Mouse (Mus musculus) kidney, postnatal 10 days (tissue): ENCODE results near the gene Ate1.
A peak's percentile ranks its signal among the peaks of the same experiment; 100 is the strongest.
"Not testable (repeated sequence)": the region's sequence is repeated elsewhere in the genome, so short reads cannot be mapped to it uniquely, and the experiment has no call there.

Experiments
- DNase-seq: peaks from one replicate; pipeline ENCODE4 v3.0.0; 2021; ENCODE audit warnings: mixed read lengths

Gene Ate1

GRCm38 (mm10) chr7:130520812-130521422, 748 bp upstream of the Ate1 start:
- DNase-seq: peak; percentile 34

- DNase-seq: peak; percentile 99
These were observed 797 bp downstream of the Ate1 start for GRCm38 (mm10) chr7:130519096-130520048.

GRCm38 (mm10) chr7:130518213-130519095, 1.7 kb downstream of the Ate1 start:
- peak; percentile 32 for DNase-seq

- DNase-seq: no peak
These were observed 9.9 kb downstream of the Ate1 start for GRCm38 (mm10) chr7:130510243-130510642.

GRCm38 (mm10) chr7:130503006-130503405, 17.2 kb downstream of the Ate1 start:
- no peak for DNase-seq

- DNase-seq: no peak
These were observed 18.7 kb downstream of the Ate1 start for GRCm38 (mm10) chr7:130501499-130501898.

GRCm38 (mm10) chr7:130493346-130493745, 26.8 kb downstream of the Ate1 start:
- no peak for DNase-seq

- DNase-seq: no peak
These were observed 28.1 kb downstream of the Ate1 start for GRCm38 (mm10) chr7:130492026-130492425.

- not testable (repeated sequence) for DNase-seq
These were observed 41.2 kb downstream of the Ate1 start for GRCm38 (mm10) chr7:130479003-130479402.

- peak; percentile 59 for DNase-seq
These were observed 44.2 kb downstream of the Ate1 start for GRCm38 (mm10) chr7:130475970-130476369.

GRCm38 (mm10) chr7:130473881-130474280, 46.3 kb downstream of the Ate1 start:
- no peak for DNase-seq

- DNase-seq: no peak
These were observed 47.5 kb downstream of the Ate1 start for GRCm38 (mm10) chr7:130472683-130473082.

- no peak for DNase-seq
These were observed 49.1 kb downstream of the Ate1 start for GRCm38 (mm10) chr7:130471045-130471444.

- DNase-seq: no peak
These were observed 64.5 kb downstream of the Ate1 start for GRCm38 (mm10) chr7:130455587-130456246.

GRCm38 (mm10) chr7:130454226-130454625, 65.9 kb downstream of the Ate1 start:
- DNase-seq: no peak

GRCm38 (mm10) chr7:130435776-130436175, 84.4 kb downstream of the Ate1 start:
- no peak for DNase-seq

GRCm38 (mm10) chr7:130432141-130432540, 88.0 kb downstream of the Ate1 start:
- DNase-seq: no peak

- no peak for DNase-seq
These were observed 93.6 kb downstream of the Ate1 start for GRCm38 (mm10) chr7:130426586-130426985.

GRCm38 (mm10) chr7:130425991-130426390, 94.2 kb downstream of the Ate1 start:
- no peak for DNase-seq

GRCm38 (mm10) chr7:130419961-130420360, 100.2 kb downstream of the Ate1 start:
- DNase-seq: no peak

GRCm38 (mm10) chr7:130407622-130408021, 112.5 kb downstream of the Ate1 start:
- no peak for DNase-seq

- DNase-seq: no peak
These were observed 116.8 kb downstream of the Ate1 start for GRCm38 (mm10) chr7:130403346-130403745.
